Mouse (Mus musculus) E14TG2a.4 (cell line): ENCODE results near the gene Polr2f.

Experiments
- CTCF ChIP-seq: conservative IDR thresholded peaks from 2 replicates; pipeline ENCODE4 v1.5.1; 2014; ENCODE audit warnings: low read length
- NANOG ChIP-seq: IDR thresholded peaks from 2 replicates; pipeline ENCODE4 v1.6.1; 2014; ENCODE audit warnings: borderline replicate concordance, low read length, mixed read lengths

GRCm38 (mm10) chr15:79128208-79128607, 12.6 kb upstream of the Polr2f start:
- TF ChIP-seq CTCF, result peak; percentile 91
- no peak for TF ChIP-seq NANOG
